Mouse (Mus musculus) thymus, postnatal 0 days (tissue): ENCODE measurements around the gene Rcsd1. TPM values are rescaled to one million over a fixed set of nuclear protein-coding genes. Genes with fewer than 3 reads are reported as not detected.

Experiments
- DNase-seq: peaks from one replicate; pipeline ENCODE4 v3.0.0-alpha.2; 2015; ENCODE audit warnings: low spot score
- polyA plus RNA-seq: library from polyadenylated mRNA; unstranded; fragments of >200 nt; fragmentation: Nextera tagmentation; extraction: Ambion mirVana; gene quantifications from 2 replicates; pipeline ENCODE4 v1.2.1, GENCODE M21; 2015

Gene Rcsd1
- polyA plus RNA-seq, 1 experiment from 2014 or later: 236 TPM

DNA sequence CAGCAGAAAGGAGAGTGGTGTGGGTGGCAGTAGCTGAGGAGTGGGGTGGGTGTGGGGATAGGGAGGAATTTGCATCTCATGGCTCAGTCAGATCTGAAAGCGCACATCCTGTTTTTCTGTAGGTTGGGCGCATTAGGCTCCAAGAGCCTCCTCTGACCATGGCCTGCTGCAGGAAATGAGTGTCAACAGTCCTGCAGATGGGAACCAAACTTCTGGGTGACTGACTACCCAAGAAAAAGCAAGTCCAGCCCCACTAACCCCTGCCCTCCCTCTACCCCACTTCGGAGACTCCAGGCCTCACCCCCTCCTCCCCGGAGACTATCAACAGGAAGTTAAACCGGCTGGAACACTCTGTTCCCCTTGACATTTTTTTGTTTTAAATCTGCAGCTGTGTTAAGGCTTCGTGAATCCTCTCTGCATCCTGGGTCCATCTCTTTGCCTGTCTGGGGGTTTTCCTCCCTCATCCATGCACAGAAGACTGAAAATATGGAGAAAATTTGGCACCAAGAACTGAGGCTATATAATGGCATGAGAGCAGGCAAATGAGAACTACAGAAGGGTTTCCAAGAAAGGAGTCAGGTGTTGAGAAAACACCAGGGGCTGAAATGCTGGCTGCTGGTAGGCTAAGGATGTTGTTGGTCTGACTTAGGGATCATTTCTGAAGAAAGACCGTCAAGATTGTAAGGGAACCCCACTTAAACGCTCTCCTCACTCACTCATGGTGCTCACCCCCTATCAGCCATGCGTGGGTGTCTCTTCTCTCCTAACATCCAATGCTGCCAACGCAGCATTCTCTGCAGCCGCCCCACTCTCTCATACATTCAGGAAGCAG, 8.4 kb upstream of the Rcsd1 start:
- peak; percentile 81 for DNase-seq

DNA sequence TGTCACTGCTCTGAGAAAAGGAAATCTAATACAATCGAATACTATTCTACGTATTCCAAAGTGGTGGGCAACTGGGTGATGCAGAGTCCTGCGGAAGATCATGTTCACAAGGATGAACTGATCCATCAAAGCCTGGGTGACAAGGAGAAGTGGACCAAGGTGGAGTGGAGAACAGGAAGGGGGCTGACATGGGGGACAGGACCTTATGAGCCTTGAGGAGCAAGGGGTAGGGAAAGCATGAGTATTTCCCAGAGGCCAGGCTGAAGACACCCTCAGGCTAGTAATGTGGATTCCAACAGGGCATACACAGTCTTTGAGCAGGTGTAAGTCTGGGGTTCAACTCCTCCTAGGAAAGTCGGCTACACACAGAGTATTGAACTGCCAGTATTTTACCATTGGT, 6.9 kb upstream of the Rcsd1 start:
- no peak for DNase-seq

DNA sequence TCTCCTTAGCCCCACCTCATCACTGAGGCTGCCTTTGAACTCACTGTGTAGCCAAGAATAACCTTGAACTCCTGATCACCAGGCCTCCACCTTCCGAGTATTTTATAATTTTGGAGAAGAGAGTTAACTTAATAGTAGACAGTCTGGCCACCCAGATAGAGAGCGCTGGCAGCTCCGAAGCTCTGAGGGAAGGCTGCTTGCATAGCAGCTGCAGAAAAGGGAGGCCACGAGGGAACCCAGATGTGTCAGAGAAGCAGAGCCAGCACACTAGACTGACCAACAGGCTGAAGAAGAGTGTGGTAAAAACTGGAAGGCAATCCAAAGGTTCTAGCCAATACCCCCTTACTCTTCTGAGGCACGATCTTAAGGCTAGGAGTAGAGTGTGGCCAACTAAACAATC, 4.2 kb upstream of the Rcsd1 start:
- DNase-seq: no peak

- peak; percentile 59 for DNase-seq
These were observed 2.4 kb upstream of the Rcsd1 start for GRCm38 (mm10) chr1:165711914-165712313.

DNA sequence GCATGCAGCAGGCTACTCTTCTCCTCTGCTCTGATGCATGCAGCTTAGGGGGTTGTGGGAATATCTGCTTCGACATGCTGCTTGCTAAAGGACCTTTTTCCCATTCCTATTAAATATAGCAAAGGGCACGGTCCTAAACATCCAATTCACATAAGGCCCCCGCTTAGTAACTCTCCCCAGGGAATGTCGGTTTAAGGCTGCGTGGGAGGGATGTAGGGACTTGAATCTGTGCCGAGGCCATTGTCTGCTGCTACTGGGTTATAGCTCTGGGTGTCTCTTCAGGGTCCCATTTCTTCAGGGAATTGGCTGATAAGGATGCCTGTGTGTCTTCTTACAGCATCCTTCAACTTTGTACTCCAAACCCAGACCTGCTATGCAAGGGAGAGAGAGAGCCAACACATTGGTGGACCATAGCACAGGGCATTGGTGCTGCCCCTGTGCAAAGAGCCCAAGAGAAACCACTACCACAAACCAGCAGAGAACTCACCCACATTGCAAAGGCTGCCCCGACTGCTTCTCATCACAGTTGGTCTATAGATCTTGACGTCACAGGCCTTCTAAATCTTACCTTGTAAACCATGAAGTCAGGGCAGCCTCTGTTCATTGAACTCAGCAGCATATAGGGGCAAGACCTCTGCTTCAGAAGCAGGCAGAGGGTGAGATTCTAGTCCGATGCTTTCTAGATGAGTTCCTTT, 724 bp downstream of the Rcsd1 start:
- DNase-seq: peak; percentile 83

DNA sequence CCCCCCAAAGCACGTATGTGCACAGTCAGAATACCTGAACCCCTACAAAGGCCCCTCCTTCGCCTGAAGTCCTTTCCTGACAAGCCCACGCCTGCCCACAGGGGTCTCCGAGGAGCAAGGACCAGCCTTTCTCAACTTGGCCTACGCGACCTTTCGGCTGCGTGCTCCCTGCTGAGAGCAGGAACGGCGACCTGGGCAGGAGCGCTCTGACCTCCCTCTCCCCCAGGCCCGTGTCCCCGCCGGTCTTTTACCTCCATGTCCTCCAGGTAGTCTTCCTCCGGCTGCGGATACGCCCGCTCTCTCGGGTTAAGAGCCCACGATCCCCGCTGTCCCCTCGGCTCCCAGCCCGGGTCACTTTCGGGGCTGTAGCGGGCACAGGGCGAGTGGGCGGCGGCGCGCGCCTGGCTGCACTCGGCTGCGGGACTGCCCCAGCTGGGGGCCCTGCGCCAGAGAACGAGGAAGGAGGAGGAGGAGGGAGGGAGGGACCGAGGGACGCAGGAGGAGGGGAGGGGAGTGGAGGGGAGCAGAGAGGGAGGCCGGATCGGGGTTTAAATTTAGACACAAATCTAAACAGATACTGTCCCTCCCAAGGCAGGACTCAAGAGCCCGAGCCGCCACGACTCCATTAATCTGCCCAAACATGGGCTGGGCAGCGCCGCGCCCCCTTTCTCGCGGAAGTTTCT, 1.8 kb downstream of the Rcsd1 start:
- peak; percentile 59 for DNase-seq

GRCm38 (mm10) chr1:165707241-165707639, 2.3 kb downstream of the Rcsd1 start:
- DNase-seq: no peak

GRCm38 (mm10) chr1:165706492-165706891, 3.1 kb downstream of the Rcsd1 start:
- DNase-seq: no peak

- peak; percentile 58 for DNase-seq
These were observed 3.6 kb downstream of the Rcsd1 start for GRCm38 (mm10) chr1:165705868-165706348.

DNA sequence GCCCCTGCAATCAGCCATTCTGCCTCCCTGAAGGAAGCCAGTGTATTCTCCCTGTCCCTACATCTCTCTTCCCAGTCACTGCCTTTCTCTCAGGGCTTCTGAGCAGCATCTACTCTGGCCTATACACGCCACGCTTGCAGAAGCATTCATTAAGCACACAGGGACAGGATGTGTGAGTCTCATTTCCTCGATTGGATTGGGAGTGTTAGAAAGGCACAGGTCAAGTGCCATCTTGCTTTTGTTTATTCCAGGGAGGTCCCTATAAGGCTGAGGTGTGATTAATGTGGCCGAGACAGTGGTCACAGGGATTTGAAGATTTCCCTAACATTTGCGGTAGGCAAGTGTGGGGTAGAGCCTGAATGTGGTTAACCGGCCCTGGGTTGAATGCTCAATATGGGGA, 4.2 kb downstream of the Rcsd1 start:
- no peak for DNase-seq

GRCm38 (mm10) chr1:165704841-165705240, 4.7 kb downstream of the Rcsd1 start:
- no peak for DNase-seq

GRCm38 (mm10) chr1:165702221-165703031, 7.1 kb downstream of the Rcsd1 start:
- no peak for DNase-seq

DNA sequence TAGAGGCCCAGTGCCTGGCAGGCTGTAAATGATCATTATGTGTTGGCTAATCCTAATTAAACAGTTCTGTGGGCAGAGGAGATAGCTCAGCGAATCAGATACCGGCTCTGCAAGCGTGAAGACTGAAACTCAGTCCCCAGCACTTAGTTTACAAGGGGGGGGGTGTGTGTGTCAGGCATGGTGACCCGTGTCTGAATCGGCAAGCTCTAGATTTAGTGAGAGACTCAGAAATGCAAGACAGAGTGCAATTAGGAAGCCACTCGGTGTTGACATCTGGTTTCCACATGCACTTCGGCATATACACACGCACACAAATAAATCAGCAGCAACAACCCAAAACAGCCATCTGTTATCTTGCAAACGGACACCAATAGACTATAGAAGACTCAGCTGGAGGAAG, 8.0 kb downstream of the Rcsd1 start:
- DNase-seq: no peak

- peak; percentile 80 for DNase-seq
These were observed 8.5 kb downstream of the Rcsd1 start for GRCm38 (mm10) chr1:165700933-165701518.

- DNase-seq: peak; percentile 69
These were observed 9.2 kb downstream of the Rcsd1 start for GRCm38 (mm10) chr1:165700376-165700815.

DNA sequence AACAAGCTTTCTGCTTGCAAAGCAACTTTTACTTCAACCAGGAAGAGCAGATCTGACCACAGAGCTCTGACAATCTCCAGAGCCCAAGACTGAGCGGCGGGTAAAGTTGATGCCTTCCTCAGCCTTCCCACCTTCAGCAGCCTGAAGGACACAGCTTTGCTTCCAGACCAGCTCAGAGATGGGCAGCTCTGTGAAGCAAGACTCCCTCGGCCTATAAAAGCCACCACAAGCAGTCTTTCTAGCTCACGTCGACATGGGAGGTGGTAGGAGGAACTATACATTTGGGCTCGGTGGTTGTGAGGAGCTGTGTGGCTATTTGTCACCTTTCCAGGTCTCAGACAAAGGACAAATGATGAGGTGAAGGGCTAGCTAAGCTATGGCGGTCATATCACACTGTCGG, 11.9 kb downstream of the Rcsd1 start:
- no peak for DNase-seq

- no peak for DNase-seq
These were observed 12.7 kb downstream of the Rcsd1 start for GRCm38 (mm10) chr1:165696870-165697269.

DNA sequence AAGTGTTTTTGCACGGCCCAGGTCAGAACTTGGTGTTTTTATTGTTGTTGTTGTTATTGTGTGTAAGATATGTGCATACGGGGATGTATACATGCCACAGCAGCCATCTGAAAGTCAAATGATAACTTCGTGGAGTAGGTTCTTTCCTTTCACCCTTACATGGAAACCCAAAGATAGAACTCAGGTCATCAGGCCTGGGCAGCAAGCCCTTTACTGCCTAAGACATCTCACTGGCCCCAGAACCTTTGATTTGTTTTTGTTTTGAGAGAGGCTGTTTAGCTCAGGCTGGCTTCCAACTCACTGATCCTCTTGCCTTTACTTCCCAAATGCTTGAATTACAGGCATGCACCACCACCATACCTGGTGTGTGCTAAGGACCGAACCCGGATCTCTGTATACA, 13.5 kb downstream of the Rcsd1 start:
- DNase-seq: no peak

DNA sequence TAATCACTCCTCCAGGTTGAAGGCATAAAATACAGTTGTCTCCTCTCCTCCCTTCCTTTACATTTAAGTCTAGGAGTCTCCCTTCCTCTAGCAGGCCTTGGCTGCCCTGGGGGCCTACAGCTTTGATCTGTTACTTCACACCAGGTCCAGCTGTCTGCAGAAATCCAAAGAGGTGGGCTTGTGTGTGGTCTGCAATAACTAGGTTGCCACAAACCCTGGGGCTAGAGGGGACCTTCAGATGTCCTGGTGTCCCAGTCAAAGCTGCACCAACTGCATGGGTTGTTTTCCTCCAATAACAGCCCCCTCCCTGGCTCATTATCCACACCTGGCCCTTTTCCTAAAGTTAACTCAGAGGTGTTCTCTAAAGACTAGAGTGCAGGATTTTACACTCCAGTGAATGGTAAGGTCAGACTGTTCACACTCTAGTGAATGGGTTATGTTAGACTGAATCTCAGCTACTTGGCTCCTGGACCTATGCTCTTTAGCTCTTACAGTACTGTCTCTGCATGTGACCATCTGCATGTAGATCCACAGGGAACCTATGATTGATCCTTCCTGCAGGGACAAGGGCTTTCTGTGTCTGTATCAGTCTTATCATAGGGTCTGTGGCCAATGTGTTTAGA, 14.1 kb downstream of the Rcsd1 start:
- no peak for DNase-seq

GRCm38 (mm10) chr1:165693856-165694255, 15.7 kb downstream of the Rcsd1 start:
- no peak for DNase-seq
